Mouse (Mus musculus): ENCODE measurements around the gene Psmb3.

GRCm38 (mm10) chr11:97740190-97740589 lies 37.0 kb downstream of the Psmb3 start:
- TF ChIP-seq CTCF (IDR thresholded peaks at IDR 0.05; ENCODE audit: insufficient read depth, low read length) = no peak
- TF ChIP-seq POLR2A (IDR thresholded peaks at IDR 0.05; ENCODE audit: borderline replicate concordance, extremely low read depth, low read depth, low read length) = no peak

All from lung, adult 2 months (tissue).